Mouse (Mus musculus) thymus, postnatal 0 days (tissue): Measurements from ENCODE around the gene Zfp568. TPM values are rescaled to one million over a fixed set of nuclear protein-coding genes. Genes with fewer than 3 reads are reported as not detected.

ENCODE experiments used
- DNase-seq: peaks from one replicate; pipeline ENCODE4 v3.0.0-alpha.2; 2015; ENCODE audit warnings: low spot score
- polyA plus RNA-seq: library from polyadenylated mRNA; unstranded; fragments of >200 nt; fragmentation: Nextera tagmentation; extraction: Ambion mirVana; gene quantifications from 2 replicates; pipeline ENCODE4 v1.2.1, GENCODE M21; 2015

Gene Zfp568
- polyA plus RNA-seq, 1 experiment from 2014 or later = 4.2 TPM

- peak; percentile 91 for DNase-seq
Measured at GRCm38 (mm10) chr7:30050882-30051548, 67.3 kb downstream of the Zfp568 start, which contains the start of gene Zfp14. Gene Zfp14, minus strand, starts transcription at chr7:30051380.

- DNase-seq = no peak
Measured at GRCm38 (mm10) chr7:30053591-30053990, 69.8 kb downstream of the Zfp568 start.

GRCm38 (mm10) chr7:30060341-30060740 is 76.6 kb downstream of the Zfp568 start:
- DNase-seq = no peak

- peak; percentile 24 for DNase-seq
Measured at GRCm38 (mm10) chr7:30062478-30062877, 78.7 kb downstream of the Zfp568 start.

- DNase-seq = no peak
Measured at GRCm38 (mm10) chr7:30064622-30065021, 80.9 kb downstream of the Zfp568 start.

- peak; percentile 94 for DNase-seq
Measured at GRCm38 (mm10) chr7:30072146-30073028, 88.6 kb downstream of the Zfp568 start, which contains the start of gene Zfp82. Gene Zfp82, minus strand, starts transcription at chr7:30072900.

Other genes starting within 250 kb of the Zfp568 start
- gene Zfp84, start 215.4 kb upstream of the Zfp568 start, polyA plus RNA-seq = 12.8 TPM in 2 replicates
- 2.1 and 2.6 TPM in 2 replicates for gene Zfp30, start 200.0 kb upstream of the Zfp568 start, polyA plus RNA-seq
- gene Zfp790, start 167.8 kb upstream of the Zfp568 start, polyA plus RNA-seq = 10.4 and 11.7 TPM in 2 replicates
- gene Zfp940, start 130.3 kb upstream of the Zfp568 start, polyA plus RNA-seq = 4.6 and 4.8 TPM in 2 replicates
- gene Zfp420, start 124.0 kb upstream of the Zfp568 start, polyA plus RNA-seq = 3.0 and 3.1 TPM in 2 replicates
- 6.4 and 6.9 TPM in 2 replicates for gene Zfp27, start 77.4 kb upstream of the Zfp568 start, polyA plus RNA-seq
- gene Zfp383, start 75.7 kb upstream of the Zfp568 start, polyA plus RNA-seq = 0.90 and 1.1 TPM in 2 replicates
- 6.8 and 9.2 TPM in 2 replicates for gene Zfp74, start 29.9 kb upstream of the Zfp568 start, polyA plus RNA-seq
- gene Zfp14, start 67.4 kb downstream of the Zfp568 start, polyA plus RNA-seq = 2.4 and 3.1 TPM in 2 replicates
- 6.8 and 7.1 TPM in 2 replicates for gene Zfp82, start 88.9 kb downstream of the Zfp568 start, polyA plus RNA-seq
- 1.3 and 1.4 TPM in 2 replicates for gene Gm26920, start 106.5 kb downstream of the Zfp568 start, polyA plus RNA-seq
- 9.2 and 10.6 TPM in 2 replicates for gene Zfp566, start 106.6 kb downstream of the Zfp568 start, polyA plus RNA-seq
- gene Zfp260, start 110.8 kb downstream of the Zfp568 start, polyA plus RNA-seq = 59.0 and 59.7 TPM in 2 replicates
- gene Zfp382, start 138.0 kb downstream of the Zfp568 start, polyA plus RNA-seq = 10.9 and 13.6 TPM in 2 replicates
- 7.6 and 9.6 TPM in 2 replicates for gene Zfp146, start 185.8 kb downstream of the Zfp568 start, polyA plus RNA-seq
- gene Cox7a1, start 200.2 kb downstream of the Zfp568 start, polyA plus RNA-seq = 9.2 and 11.6 TPM in 2 replicates
- gene Capns1, start 214.9 kb downstream of the Zfp568 start, polyA plus RNA-seq = 66.9 and 76.2 TPM in 2 replicates
- 134 and 137 TPM in 2 replicates for gene Polr2i, start 248.0 kb downstream of the Zfp568 start, polyA plus RNA-seq
- gene Tbcb, start 248.3 kb downstream of the Zfp568 start, polyA plus RNA-seq = 149 and 155 TPM in 2 replicates